19 mouse cellular contexts compared by ENCODE assay signal in the genomic region with DNA sequence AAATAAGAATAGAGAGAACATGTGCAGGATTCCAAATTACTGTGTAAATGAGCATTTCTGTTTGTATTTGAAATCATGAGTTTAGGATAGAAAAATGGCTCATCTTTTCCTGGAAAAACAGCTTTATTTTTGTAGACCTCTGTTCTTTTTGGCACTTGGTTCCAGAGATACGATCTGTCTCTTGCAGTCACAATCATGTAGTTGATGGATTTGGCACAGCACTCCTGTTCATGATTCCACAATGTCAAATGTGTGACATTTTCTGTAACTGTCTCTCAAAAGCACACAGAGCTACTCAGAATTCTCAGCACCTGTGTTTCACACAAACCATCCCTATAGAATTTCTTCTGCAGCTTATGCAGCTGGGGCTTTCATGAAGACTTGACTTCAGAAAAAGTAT.
DNase-seq lines count a peak whose midpoint lies in the region; ATAC-seq and TF ChIP-seq lines count a peak whose summit lies in the region.
"Had no signal": no experiment of that assay in that cellular context is flagged by ENCODE, and none has a peak within 500 bp of the region (broad histone marks: within the 10 kb centered on the region; RNA-seq: fewer than 3 reads in every experiment).

No protein-coding gene starts in this region.

- TF ChIP-seq CTCF in midbrain, postnatal 0 days (IDR thresholded peaks at IDR 0.05) = no peak
- TF ChIP-seq CTCF in layer of hippocampus, adult 2 months (conservative IDR thresholded peaks at IDR 0.05) = no peak

- H3K4me1 ChIP-seq in midbrain, postnatal 0 days (ENCODE audit: insufficient read depth, low read length) = no peaks in the 10 kb centered on the region
- H3K4me1 ChIP-seq in midbrain, embryonic 15.5 days = 0 out of 2 replicates have a peak, but pooled peaks cover 2% of the 10 kb centered on the region
- H3K4me1 ChIP-seq: limb, embryonic 13.5 days; liver, embryonic 15.5 days; midbrain, embryonic 12.5 days had no signal

- 59% methylated on average over 1 of the region's 1 CpGs for WGBS in midbrain, postnatal 0 days
- WGBS in midbrain, embryonic 15.5 days = 73% methylated on average over 1 of the region's 1 CpGs

- no peak overlapping the region for H3K4me2 ChIP-seq in midbrain, postnatal 0 days (ENCODE audit: low read depth, low read length, poor library complexity, severe bottlenecking)
- H3K4me2 ChIP-seq in midbrain, embryonic 15.5 days = no peak overlapping the region
- H3K4me2 ChIP-seq: limb, embryonic 13.5 days; liver, embryonic 15.5 days; midbrain, embryonic 12.5 days had no signal

- no peaks in the 10 kb centered on the region for H3K36me3 ChIP-seq in midbrain, postnatal 0 days (ENCODE audit: insufficient read depth, low read length)
- H3K36me3 ChIP-seq in midbrain, embryonic 15.5 days (replicated peaks) = no peaks in the 10 kb centered on the region
- H3K36me3 ChIP-seq: limb, embryonic 13.5 days; liver, embryonic 15.5 days; midbrain, embryonic 12.5 days had no signal

- H3K27me3 ChIP-seq in midbrain, postnatal 0 days (ENCODE audit: insufficient read depth, low read length) = no peaks in the 10 kb centered on the region
- H3K27me3 ChIP-seq in midbrain, embryonic 15.5 days (replicated peaks) = no peaks in the 10 kb centered on the region
- H3K27me3 ChIP-seq: limb, embryonic 13.5 days; liver, embryonic 15.5 days; midbrain, embryonic 12.5 days had no signal

- no peak overlapping the region for H3K27ac ChIP-seq in midbrain, postnatal 0 days (ENCODE audit: low read depth, low read length)
- H3K27ac ChIP-seq in midbrain, embryonic 15.5 days = no peak overlapping the region
- no peak overlapping the region for H3K27ac ChIP-seq in layer of hippocampus, adult 2 months
- H3K27ac ChIP-seq: heart, adult 2 months; limb, embryonic 13.5 days; liver, embryonic 15.5 days; midbrain, embryonic 12.5 days had no signal

- H3K9me3 ChIP-seq in midbrain, postnatal 0 days (ENCODE audit: low read length) = no peaks in the 10 kb centered on the region
- H3K9me3 ChIP-seq in midbrain, embryonic 15.5 days = no peaks in the 10 kb centered on the region
- H3K9me3 ChIP-seq: limb, embryonic 13.5 days; liver, embryonic 15.5 days; midbrain, embryonic 12.5 days had no signal

- no peak overlapping the region for H3K4me3 ChIP-seq in midbrain, postnatal 0 days (ENCODE audit: low read depth, low read length)
- no peak overlapping the region for H3K4me3 ChIP-seq in midbrain, embryonic 15.5 days
- no peak overlapping the region for H3K4me3 ChIP-seq in layer of hippocampus, adult 2 months
- H3K4me3 ChIP-seq: heart, adult 2 months; limb, embryonic 13.5 days; liver, embryonic 15.5 days; midbrain, embryonic 12.5 days had no signal

- no peak overlapping the region for H3K9ac ChIP-seq in midbrain, postnatal 0 days (replicated peaks; ENCODE audit: low read length, poor library complexity, severe bottlenecking)
- no peak overlapping the region for H3K9ac ChIP-seq in midbrain, embryonic 15.5 days
- H3K9ac ChIP-seq: limb, embryonic 13.5 days; liver, embryonic 15.5 days; midbrain, embryonic 12.5 days had no signal

- peak; percentile 62 for ATAC-seq in frontal cortex, adult (ENCODE audit: low TSS enrichment)
- ATAC-seq in midbrain, postnatal 0 days (ENCODE audit: low FRiP score) = no peak
- no peak for ATAC-seq in midbrain, embryonic 15.5 days (replicated peaks)

- DNase-seq in frontal cortex, postnatal 10 days (ENCODE audit: low spot score in 2 of 2) = no peak
- DNase-seq in midbrain, postnatal 0 days (ENCODE audit: low spot score) = peak; percentile 18
- peak; percentile 15 to 28 for DNase-seq in layer of hippocampus, adult 2 months (ENCODE audit: low spot score in 2 of 2)
- peak; percentile 55 for DNase-seq in telencephalon, adult 2 months (ENCODE audit: low read depth, low spot score)
- no peak for DNase-seq in liver
- DNase-seq in neural tube, embryonic 10.5 days (ENCODE audit: extremely low spot score, low spot score) = no peak
- DNase-seq: cerebellum, adult 9-11 months; embryo, embryonic 11 days; gastrocnemius, postnatal 14 days; heart, adult 2 months; kidney, adult 18-20 months; kidney, postnatal 10 days; lung, postnatal 10 days; thymus, adult 18-20 months had no signal

Comparison
In these comparisons a context has a peak if more than half of its experiments do, and no peak if none do; other contexts are left out.
1. DNase-seq: peak in midbrain, postnatal 0 days (single experiment), layer of hippocampus, adult 2 months (2 of 2) and telencephalon, adult 2 months (single experiment); none in frontal cortex, postnatal 10 days (0 of 2), liver (single experiment) and neural tube, embryonic 10.5 days (single experiment).